In the genomic region with DNA sequence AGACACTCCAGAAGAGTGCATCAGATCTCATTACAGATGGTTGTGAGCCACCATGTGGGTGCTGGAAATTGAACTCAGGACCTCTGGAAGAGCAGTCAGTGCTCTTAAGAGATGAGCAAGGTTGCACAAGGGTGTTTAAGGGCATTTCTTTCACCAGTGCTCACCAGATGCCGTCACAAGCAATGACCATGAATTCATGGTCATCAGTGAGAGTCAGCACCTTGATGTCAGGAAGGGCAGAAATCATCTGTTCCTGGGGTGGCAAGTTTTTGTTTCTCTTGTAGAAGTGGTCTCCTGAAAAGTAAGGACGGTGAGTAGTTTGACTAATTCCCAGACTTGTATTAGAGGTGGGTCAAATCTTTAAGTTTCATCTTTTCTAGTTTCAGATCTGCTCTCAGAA, we compare ENCODE assay signal across 21 mouse cellular contexts.
"Had no signal": no experiment of that assay in that cellular context is flagged by ENCODE, and none has a peak within 500 bp of the region (broad histone marks: within the 10 kb centered on the region; RNA-seq: fewer than 3 reads in every experiment).

No protein-coding gene starts in this region.

- H3K4me3 ChIP-seq: heart, embryonic 10.5 days; heart, embryonic 12.5 days; hindbrain, embryonic 13.5 days; hindbrain, embryonic 15.5 days; limb, embryonic 13.5 days; limb, embryonic 15.5 days had no signal

- DNase-seq: gastrocnemius, postnatal 14 days; gastrocnemius, postnatal 36 days; heart, adult 18-20 months; heart, postnatal 10 days; kidney, adult 2 months; kidney, adult 9 months; kidney, postnatal 14 days; kidney, postnatal 36 days; layer of hippocampus, adult 9-11 months; layer of hippocampus, postnatal 36 days; left cerebral cortex, postnatal 4 days had no signal

- H3K27me3 ChIP-seq: heart, embryonic 12.5 days; hindbrain, embryonic 13.5 days; hindbrain, embryonic 15.5 days; kidney, embryonic 15.5 days; limb, embryonic 13.5 days; limb, embryonic 15.5 days had no signal

- H3K27ac ChIP-seq: heart, embryonic 10.5 days; hindbrain, embryonic 13.5 days; hindbrain, embryonic 15.5 days; hindbrain, postnatal 0 days; kidney, embryonic 15.5 days; kidney, postnatal 0 days; limb, embryonic 13.5 days; limb, embryonic 15.5 days; liver, embryonic 14.5 days had no signal
